Mouse (Mus musculus) C2C12 (cell line): ENCODE measurements around the gene Arhgap11a. TPM values are rescaled to one million over a fixed set of nuclear protein-coding genes. Genes with fewer than 3 reads are reported as not detected.

ENCODE experiments used
- H3K27me3 ChIP-seq: one replicate; pipeline ENCODE4 v1.6.1; 2011; ENCODE audit not compliant: control insufficient read depth, insufficient read depth, insufficient read length
- H3K36me3 ChIP-seq: one replicate; pipeline ENCODE4 v1.6.1; 2011; ENCODE audit not compliant: control insufficient read depth, insufficient read depth
- H3K4me3 ChIP-seq: one replicate; pipeline ENCODE4 v1.5.1; 2011; ENCODE audit warnings: mild to moderate bottlenecking, control low read depth; ENCODE audit not compliant: poor library complexity, insufficient read depth, severe bottlenecking
- H3K79me2 ChIP-seq: one replicate; pipeline ENCODE4 v1.6.1; 2011; ENCODE audit not compliant: control insufficient read depth, insufficient read depth
- H3K79me3 ChIP-seq: one replicate; pipeline ENCODE4 v1.6.1; 2011; ENCODE audit warnings: low read depth, control low read depth
- H3ac ChIP-seq: one replicate; pipeline ENCODE3; 2011; ENCODE audit warnings: low read depth; ENCODE audit not compliant: control insufficient read depth, insufficient read length
- CEBPB ChIP-seq: IDR thresholded peaks from one replicate; pipeline ENCODE4 v1.6.1; 2011; ENCODE audit warnings: low read depth, mild to moderate bottlenecking, control low read depth, moderate library complexity
- CTCF ChIP-seq: IDR thresholded peaks from one replicate; pipeline ENCODE4 v1.5.1; 2011; ENCODE audit not compliant: control insufficient read depth, insufficient read depth, insufficient read length
- FOSL1 ChIP-seq: IDR thresholded peaks from one replicate; pipeline ENCODE4 v1.8.0; 2011; ENCODE audit warnings: mild to moderate bottlenecking, low read length; ENCODE audit not compliant: poor library complexity, insufficient read depth, severe bottlenecking
- MAX ChIP-seq: IDR thresholded peaks from one replicate; pipeline ENCODE4 v1.6.1; 2011; ENCODE audit warnings: mild to moderate bottlenecking, control low read depth
- MYOD1 ChIP-seq: IDR thresholded peaks from one replicate; pipeline ENCODE4 v1.6.1; 2011; ENCODE audit warnings: low read depth; ENCODE audit not compliant: control insufficient read depth, insufficient read length
- MYOG ChIP-seq: IDR thresholded peaks from one replicate; pipeline ENCODE4 v1.6.1; 2011; ENCODE audit not compliant: control insufficient read depth, insufficient read length; ENCODE audit errors: extremely low read depth
- USF1 ChIP-seq: IDR thresholded peaks from one replicate; pipeline ENCODE4 v1.6.1; 2011; ENCODE audit warnings: low read depth, mild to moderate bottlenecking, control low read depth, moderate library complexity
- polyA plus RNA-seq: library from polyadenylated mRNA; unstranded; fragments of >200 nt; fragmentation: generic; extraction: Trizol; gene quantifications from one replicate; pipeline ENCODE4 v1.2.1, GENCODE M21; 2012; ENCODE audit warnings: missing spikeins

The Arhgap11a gene
- polyA plus RNA-seq, 1 experiment = 12.4 TPM

DNA sequence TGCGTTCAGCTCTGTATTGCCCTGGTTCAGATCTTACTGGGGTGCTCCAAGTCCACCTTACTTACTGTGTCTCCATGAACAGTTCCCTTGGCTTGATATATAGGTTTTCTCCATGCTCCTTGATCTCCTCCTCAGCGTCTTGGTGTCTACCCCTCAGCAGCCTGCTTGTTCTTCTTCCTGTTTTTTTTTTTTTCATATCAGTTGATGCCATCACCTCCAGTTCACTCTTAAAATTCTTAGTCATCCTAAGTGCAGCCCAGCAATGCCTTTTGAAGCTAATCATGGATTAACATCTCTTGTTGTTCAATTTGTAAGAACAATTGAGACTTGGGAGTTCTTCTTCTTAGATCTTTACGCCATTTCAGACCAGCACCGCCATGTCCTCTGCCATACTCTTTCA, 19.9 kb upstream of the Arhgap11a start:
- Histone ChIP-seq H3K4me3 (no peak overlapping the region), H3K27me3 (peaks cover 3% of the 10 kb centered on the region), H3K79me2 (no peaks in the 10 kb centered on the region)

DNA sequence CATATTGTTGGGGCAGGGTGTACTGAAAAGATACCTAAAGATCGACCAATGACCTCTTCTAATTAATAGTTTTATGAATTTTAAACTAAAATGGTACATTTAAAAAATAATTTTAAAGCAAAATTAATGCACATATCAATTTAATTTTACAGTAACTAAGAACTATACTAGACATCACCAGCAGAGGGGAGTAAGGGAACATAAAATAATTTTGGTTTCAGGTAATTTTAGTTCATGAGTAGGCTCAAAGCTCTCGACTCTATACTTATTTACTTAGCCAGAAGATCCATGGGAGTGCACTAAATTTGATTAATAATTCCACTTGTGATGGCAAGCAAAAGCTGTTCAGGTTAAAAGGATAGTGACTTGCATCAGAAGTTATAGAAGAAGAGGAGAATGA, 17.7 kb upstream of the Arhgap11a start:
- no peaks in the 10 kb centered on the region for H3K79me3 ChIP-seq
- no peak overlapping the region for H3ac ChIP-seq
- H3K79me2 ChIP-seq = no peaks in the 10 kb centered on the region
- TF ChIP-seq MAX (no peak), CTCF (no peak), USF1 (no peak), MYOG (no peak), FOSL1 (no peak)
- H3K4me3 ChIP-seq = no peak overlapping the region
- no peaks in the 10 kb centered on the region for H3K36me3 ChIP-seq
- peaks cover 3% of the 10 kb centered on the region for H3K27me3 ChIP-seq

More for the DNA sequence above, 19.9 kb upstream of the Arhgap11a start:
- no peaks in the 10 kb centered on the region for H3K36me3 ChIP-seq
- no peak for TF ChIP-seq MYOD1
- TF ChIP-seq CEBPB = no peak
- no peak overlapping the region for H3ac ChIP-seq
- H3K79me3 ChIP-seq = no peaks in the 10 kb centered on the region

DNA sequence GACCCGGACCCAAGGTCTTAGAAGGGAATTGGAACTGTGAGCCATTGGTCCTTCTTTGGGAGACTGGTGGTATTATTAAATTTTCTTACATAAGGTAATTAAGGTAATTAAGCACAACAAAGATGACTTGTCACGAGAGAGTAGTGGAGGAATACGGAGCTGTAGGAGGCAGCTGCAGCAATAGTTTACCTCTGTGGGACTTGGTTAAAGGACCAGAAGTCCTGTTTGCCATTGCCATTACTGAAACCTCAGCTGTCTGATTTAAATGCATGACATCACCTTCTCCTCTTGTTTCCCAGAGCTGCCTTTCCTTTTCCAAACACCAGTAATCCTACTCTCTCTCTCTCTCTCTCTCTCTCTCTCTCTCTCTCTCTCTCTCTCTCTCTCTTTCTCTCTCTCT, 680 bp upstream of the Arhgap11a start:
- H3K36me3 ChIP-seq = peaks cover 29% of the 10 kb centered on the region
- peak overlapping the region; percentile 30 for H3ac ChIP-seq
- peaks cover 43% of the 10 kb centered on the region for H3K79me3 ChIP-seq
- no peak for TF ChIP-seq CEBPB
- peaks cover 44% of the 10 kb centered on the region for H3K79me2 ChIP-seq
- no peaks in the 10 kb centered on the region for H3K27me3 ChIP-seq
- peak overlapping the region; percentile 93 for H3K4me3 ChIP-seq

DNA sequence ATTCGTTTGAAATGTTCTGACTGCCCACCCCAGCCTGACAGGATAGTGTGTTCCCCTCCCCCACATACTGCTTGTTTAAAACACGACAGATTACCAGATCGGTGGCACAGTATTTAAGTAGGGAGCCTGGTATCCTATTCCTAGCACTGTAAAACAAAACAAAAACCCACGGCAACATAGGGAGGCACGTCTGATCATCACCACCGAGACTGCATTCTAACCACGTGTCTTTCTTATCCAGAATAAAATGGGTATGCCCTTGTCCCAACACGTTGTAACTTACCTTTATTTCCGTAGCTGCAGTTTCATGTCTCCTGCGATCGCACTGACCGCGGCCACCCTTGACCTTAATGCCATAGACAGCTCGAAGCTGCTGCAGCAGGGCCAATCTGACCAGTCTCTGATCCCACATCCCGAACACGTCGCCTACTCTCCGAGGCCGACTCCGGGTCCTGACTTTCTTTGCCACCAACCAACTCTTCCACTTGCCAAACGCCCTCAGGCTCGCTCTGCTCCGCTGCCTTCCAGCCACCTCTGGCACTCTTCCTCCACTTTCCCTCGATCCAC, 700 bp downstream of the Arhgap11a start:
- Histone ChIP-seq H3K27me3 (no peaks in the 10 kb centered on the region), H3K79me3 (peaks cover 49% of the 10 kb centered on the region), H3K36me3 (peaks cover 40% of the 10 kb centered on the region), H3K79me2 (peaks cover 57% of the 10 kb centered on the region), H3K4me3 (peak overlapping the region; percentile 93), H3ac (peak overlapping the region; percentile 98)
- TF ChIP-seq FOSL1 (no peak), CTCF (no peak), MYOD1 (no peak), USF1 (no peak), MAX (no peak), MYOG (no peak), CEBPB (no peak)

DNA sequence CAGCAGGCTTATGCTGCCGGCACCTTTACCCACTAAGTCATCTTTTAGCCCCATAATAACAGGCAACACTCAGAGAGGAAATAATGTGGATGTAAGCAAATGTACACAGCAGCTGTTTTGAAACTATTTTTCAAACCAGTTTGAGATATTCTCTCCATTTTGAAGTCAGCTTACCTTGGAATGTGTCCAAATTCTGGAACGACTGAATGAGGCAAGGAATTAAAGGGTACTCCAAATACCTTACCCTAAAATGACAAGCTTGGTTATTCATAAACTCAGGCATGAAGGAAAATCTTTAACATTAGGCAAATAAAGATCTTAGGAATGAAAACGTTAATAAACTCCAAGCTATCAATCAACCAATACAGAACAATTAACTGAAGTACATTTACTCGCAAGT, 3.4 kb downstream of the Arhgap11a start:
- H3K36me3 ChIP-seq = peaks cover 66% of the 10 kb centered on the region

DNA sequence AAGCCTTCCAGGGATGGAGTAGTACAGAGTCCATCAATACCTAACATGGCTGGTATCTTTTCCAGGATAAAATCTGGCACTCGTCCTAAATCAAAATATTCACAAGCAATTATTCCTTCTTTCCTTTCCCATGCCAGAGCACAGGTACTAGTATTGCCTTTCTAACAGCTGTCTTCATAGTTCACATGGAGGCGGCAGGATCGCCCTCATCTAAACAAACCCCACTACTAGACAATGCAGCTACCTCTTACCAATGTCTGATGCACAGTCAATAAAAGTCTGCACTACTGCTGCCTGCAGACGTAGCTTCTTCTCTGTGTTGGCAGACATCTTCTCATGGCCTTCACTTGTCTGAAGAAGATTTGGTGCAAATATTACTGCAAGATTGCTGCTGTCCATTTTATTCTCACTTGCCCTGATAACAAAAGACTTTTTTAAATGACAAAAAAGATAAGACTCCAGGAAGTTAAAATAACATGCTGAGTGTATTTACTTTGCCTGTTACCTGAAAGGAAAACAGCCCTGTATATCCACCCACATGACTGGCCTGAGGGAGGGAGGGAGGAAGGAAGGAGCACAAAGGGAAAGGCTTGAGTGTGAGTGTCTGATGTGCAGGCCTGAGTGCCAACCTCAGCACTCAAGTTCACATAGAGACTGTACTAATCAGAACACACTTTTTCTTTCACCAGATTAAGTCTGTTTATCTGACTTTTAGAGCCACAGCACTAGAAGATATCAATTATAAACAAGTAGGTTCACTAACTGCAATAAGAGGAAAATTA, 6.6 kb downstream of the Arhgap11a start:
- Histone ChIP-seq H3K27me3 (no peaks in the 10 kb centered on the region), H3ac (no peak overlapping the region), H3K36me3 (peaks cover 94% of the 10 kb centered on the region), H3K4me3 (no peak overlapping the region), H3K79me3 (peaks cover 33% of the 10 kb centered on the region), H3K79me2 (peaks cover 40% of the 10 kb centered on the region)
- TF ChIP-seq CEBPB (no peak), MYOG (no peak), MAX (no peak), MYOD1 (no peak), CTCF (no peak), USF1 (no peak), FOSL1 (no peak)

More for the DNA sequence above, 3.4 kb downstream of the Arhgap11a start:
- no peaks in the 10 kb centered on the region for H3K27me3 ChIP-seq
- H3K79me2 ChIP-seq = peaks cover 57% of the 10 kb centered on the region
- peaks cover 49% of the 10 kb centered on the region for H3K79me3 ChIP-seq
- H3ac ChIP-seq = no peak overlapping the region
- H3K4me3 ChIP-seq = no peak overlapping the region
- TF ChIP-seq MYOG (no peak), FOSL1 (no peak), MAX (no peak), USF1 (no peak), MYOD1 (no peak), CEBPB (no peak), CTCF (no peak)
